Mouse (Mus musculus): ENCODE measurements around the gene Fbxl8.

DNA sequence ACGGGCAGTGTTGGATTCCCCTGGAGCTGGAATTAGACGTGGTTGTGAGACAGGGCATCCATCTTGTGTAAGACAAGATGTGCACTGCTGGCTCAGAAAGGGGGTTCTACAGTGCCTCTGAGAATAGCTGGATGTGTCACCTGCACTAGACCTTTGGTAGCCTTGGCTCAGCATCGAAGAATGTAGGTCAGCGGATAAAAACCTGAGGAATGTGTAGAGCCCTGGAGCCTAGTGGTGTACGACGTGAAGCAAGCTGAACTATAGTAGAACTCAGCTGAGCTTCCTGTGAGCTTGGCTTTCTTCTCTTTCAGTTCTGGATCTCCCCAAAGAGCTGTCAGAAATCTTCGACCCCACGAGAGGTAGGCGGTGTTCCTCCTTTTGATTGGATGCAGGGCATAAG is 39.4 kb downstream of the Fbxl8 start:
- TF ChIP-seq POLR2A (IDR thresholded peaks at IDR 0.05; ENCODE audit: control insufficient read depth, low read depth, low read length) (no peak), CTCF (IDR thresholded peaks at IDR 0.05; ENCODE audit: control insufficient read depth, insufficient read depth, insufficient replicate concordance, low read depth, low read length) (no peak)

Measured in testis, adult 2 months (tissue).